8 mouse cellular contexts compared by ENCODE assay signal in the genomic region with DNA sequence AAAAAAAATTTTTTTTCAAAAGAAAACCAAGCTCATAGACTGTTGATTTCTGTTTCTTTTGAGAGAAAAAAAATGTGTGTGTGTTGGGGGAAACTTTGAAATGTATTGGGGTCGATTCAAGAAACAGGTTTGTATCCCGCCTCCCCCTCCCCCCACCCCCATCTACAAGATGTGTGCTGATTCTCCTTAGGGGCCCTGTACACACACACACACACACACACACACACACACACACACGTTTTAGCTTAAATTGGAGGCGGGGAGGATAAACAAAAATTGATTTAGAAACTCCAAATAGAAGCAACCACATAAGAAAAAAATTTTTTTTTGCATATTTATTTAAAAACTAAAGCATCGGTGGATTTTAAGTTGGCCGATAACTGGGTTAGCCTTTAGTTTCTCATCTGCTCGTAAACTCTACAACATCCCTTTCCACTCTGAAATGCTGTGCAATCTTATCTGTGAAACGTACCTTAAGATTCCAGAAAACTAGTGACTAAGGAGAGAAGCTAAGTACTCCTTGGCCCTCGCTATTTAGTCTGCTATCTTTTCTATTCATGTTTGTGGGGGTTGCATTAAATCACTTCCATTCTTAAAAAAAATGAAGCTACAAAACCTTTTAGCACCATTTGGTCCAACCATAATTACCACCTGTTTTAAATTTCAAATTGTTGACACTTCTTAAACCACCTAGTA. TPM values are rescaled to one million over a fixed set of nuclear protein-coding genes. Genes with fewer than 3 reads are reported as not detected.
DNase-seq lines count a peak whose midpoint lies in the region; ATAC-seq lines count a peak whose summit lies in the region.
"Had no signal": no experiment of that assay in that cellular context is flagged by ENCODE, and none has a peak within 500 bp of the region (broad histone marks: within the 10 kb centered on the region; RNA-seq: fewer than 3 reads in every experiment).

No protein-coding gene starts in this region.

- H3K9ac ChIP-seq in embryonic facial prominence, embryonic 15.5 days = peak overlapping the region; percentile 65; the same call in 1 of the 2 replicates
- H3K9ac ChIP-seq in limb, embryonic 15.5 days = peak overlapping the region; percentile 58
- H3K9ac ChIP-seq in stomach, embryonic 16.5 days (ENCODE audit: low read length) = peak overlapping the region; percentile 100

- peak overlapping the region; percentile 100 for H3K27ac ChIP-seq in embryonic facial prominence, embryonic 15.5 days (replicated peaks)
- H3K27ac ChIP-seq in limb, embryonic 15.5 days = peak overlapping the region; percentile 100
- H3K27ac ChIP-seq in stomach, embryonic 16.5 days (ENCODE audit: low read length) = peak overlapping the region; percentile 100

- H3K36me3 ChIP-seq in megakaryocyte, embryonic 14.5 days (replicated peaks; ENCODE audit: low read length) = peaks cover 9% of the 10 kb centered on the region
- no peaks in the 10 kb centered on the region for H3K36me3 ChIP-seq in embryonic facial prominence, embryonic 15.5 days
- no peaks in the 10 kb centered on the region for H3K36me3 ChIP-seq in limb, embryonic 15.5 days
- no peaks in the 10 kb centered on the region for H3K36me3 ChIP-seq in stomach, embryonic 16.5 days (ENCODE audit: control insufficient read depth, insufficient read depth, low read length)

- no peaks in the 10 kb centered on the region for H3K27me3 ChIP-seq in megakaryocyte, embryonic 14.5 days (replicated peaks)
- no peaks in the 10 kb centered on the region for H3K27me3 ChIP-seq in embryonic facial prominence, embryonic 15.5 days
- H3K27me3 ChIP-seq in limb, embryonic 15.5 days = no peaks in the 10 kb centered on the region
- no peaks in the 10 kb centered on the region for H3K27me3 ChIP-seq in stomach, embryonic 16.5 days (ENCODE audit: control insufficient read depth, insufficient read depth, low read length)

- H3K4me1 ChIP-seq in megakaryocyte, embryonic 14.5 days = peaks cover 19% of the 10 kb centered on the region
- peaks cover 9% of the 10 kb centered on the region; the same call in 1 of the 2 replicates for H3K4me1 ChIP-seq in embryonic facial prominence, embryonic 15.5 days
- H3K4me1 ChIP-seq in limb, embryonic 15.5 days = peaks cover 22% of the 10 kb centered on the region
- H3K4me1 ChIP-seq in stomach, embryonic 16.5 days (ENCODE audit: control insufficient read depth, insufficient read depth, low read length) = peaks cover 15% of the 10 kb centered on the region; the same call in 1 of the 2 replicates

- H3K9me3 ChIP-seq in megakaryocyte, embryonic 14.5 days = no peaks in the 10 kb centered on the region
- H3K9me3 ChIP-seq in embryonic facial prominence, embryonic 15.5 days (replicated peaks) = no peaks in the 10 kb centered on the region
- no peaks in the 10 kb centered on the region for H3K9me3 ChIP-seq in limb, embryonic 15.5 days
- no peaks in the 10 kb centered on the region for H3K9me3 ChIP-seq in stomach, embryonic 16.5 days (replicated peaks; ENCODE audit: control insufficient read depth, low read length)

- peak overlapping the region; percentile 96 for H3K4me3 ChIP-seq in megakaryocyte, embryonic 14.5 days (replicated peaks)
- peak overlapping the region; percentile 87 for H3K4me3 ChIP-seq in embryonic facial prominence, embryonic 15.5 days (replicated peaks)
- peak overlapping the region; percentile 80 for H3K4me3 ChIP-seq in limb, embryonic 15.5 days
- peak overlapping the region; percentile 94 for H3K4me3 ChIP-seq in stomach, embryonic 16.5 days (replicated peaks; ENCODE audit: low read length)

- 13% methylated on average over 9 of the region's 9 CpGs for WGBS in embryonic facial prominence, embryonic 15.5 days
- WGBS in limb, embryonic 15.5 days = 12% methylated on average over 9 of the region's 9 CpGs
- WGBS in stomach, embryonic 16.5 days = 16% methylated on average over 9 of the region's 9 CpGs

- peak overlapping the region; percentile 51 for H3K4me2 ChIP-seq in embryonic facial prominence, embryonic 15.5 days (replicated peaks)
- peak overlapping the region; percentile 44 for H3K4me2 ChIP-seq in limb, embryonic 15.5 days
- peak overlapping the region; percentile 55 for H3K4me2 ChIP-seq in stomach, embryonic 16.5 days (ENCODE audit: low read depth, low read length)

- DNase-seq in adrenal gland, postnatal 36 days = no peak
- DNase-seq in kidney, adult 11 months = no peak

- no peak for ATAC-seq in megakaryocyte, adult 5-6 weeks (ENCODE audit: poor library complexity, severe bottlenecking)
- ATAC-seq in embryonic facial prominence, embryonic 15.5 days (ENCODE audit: insufficient number of reproducible peaks, low FRiP score, low TSS enrichment, low read depth) = no peak
- ATAC-seq in limb, embryonic 15.5 days (ENCODE audit: insufficient number of reproducible peaks, low FRiP score, low TSS enrichment, low read depth) = no peak
- ATAC-seq in stomach, embryonic 16.5 days (ENCODE audit: insufficient read depth, low FRiP score) = no peak

RNA-seq across cellular contexts. Expression of a gene that starts 0.6 kb away (rescaled TPM):
- polyA plus RNA-seq in megakaryocyte, embryonic 14.5 days (2012; ENCODE audit: insufficient read depth, low replicate concordance) = 0.62 and 1.8 TPM in 2 replicates
- 25.2 and 32.4 TPM in 2 replicates for total RNA-seq in megakaryocyte, adult 5-6 weeks (2015)
- 20.3 and 21.1 TPM in 2 replicates for total RNA-seq in megakaryocyte, adult 5-6 weeks (2017)
- polyA plus RNA-seq in embryonic facial prominence, embryonic 15.5 days (2015; fragmentation: Nextera tagmentation; extraction: Ambion mirVana) = 4.5 and 5.3 TPM in 2 replicates
- polyA plus RNA-seq in limb, embryonic 15.5 days (2015; fragmentation: Nextera tagmentation; extraction: Ambion mirVana) = 3.8 and 4.7 TPM in 2 replicates
- polyA plus RNA-seq in stomach, embryonic 16.5 days (2015; fragmentation: Nextera tagmentation; extraction: Ambion mirVana) = 3.4 and 4.0 TPM in 2 replicates
- total RNA-seq in adrenal gland, postnatal 36 days (2021) = 10 to 100 TPM; 23.0 to 24.3 TPM

RNA-seq across cellular contexts. Expression of a gene that starts 31.6 kb away (rescaled TPM):
- 23.7 and 40.2 TPM in 2 replicates for polyA plus RNA-seq in megakaryocyte, embryonic 14.5 days (2012; ENCODE audit: insufficient read depth, low replicate concordance)
- total RNA-seq in megakaryocyte, adult 5-6 weeks (2015) = 8.6 and 13.5 TPM in 2 replicates
- 10.8 and 13.3 TPM in 2 replicates for total RNA-seq in megakaryocyte, adult 5-6 weeks (2017)
- polyA plus RNA-seq in embryonic facial prominence, embryonic 15.5 days (2015; fragmentation: Nextera tagmentation; extraction: Ambion mirVana) = 59.7 and 62.7 TPM in 2 replicates
- 51.2 and 54.1 TPM in 2 replicates for polyA plus RNA-seq in limb, embryonic 15.5 days (2015; fragmentation: Nextera tagmentation; extraction: Ambion mirVana)
- polyA plus RNA-seq in stomach, embryonic 16.5 days (2015; fragmentation: Nextera tagmentation; extraction: Ambion mirVana) = 25.8 and 34.8 TPM in 2 replicates
- total RNA-seq in adrenal gland, postnatal 36 days (2021) = 10 to 100 TPM; 20.9 to 21.9 TPM

RNA-seq across cellular contexts. Expression of a gene that starts 51.4 kb away (rescaled TPM):
- 0.13 TPM in 1 of 2 replicates, not detected in the other for polyA plus RNA-seq in megakaryocyte, embryonic 14.5 days (2012; ENCODE audit: insufficient read depth, low replicate concordance)
- total RNA-seq in megakaryocyte, adult 5-6 weeks (2015) = not detected in 2 replicates
- total RNA-seq in megakaryocyte, adult 5-6 weeks (2017) = not detected in 2 replicates
- polyA plus RNA-seq in embryonic facial prominence, embryonic 15.5 days (2015; fragmentation: Nextera tagmentation; extraction: Ambion mirVana) = not detected in 2 replicates
- polyA plus RNA-seq in limb, embryonic 15.5 days (2015; fragmentation: Nextera tagmentation; extraction: Ambion mirVana) = not detected in 2 replicates
- not detected in 2 replicates for polyA plus RNA-seq in stomach, embryonic 16.5 days (2015; fragmentation: Nextera tagmentation; extraction: Ambion mirVana)
- total RNA-seq in adrenal gland, postnatal 36 days (2021) = not detected
- total RNA-seq: hematopoietic stem cell, adult 5-6 weeks had no signal
